Mouse (Mus musculus): ENCODE measurements around the gene Dgki. TPM values are rescaled to one million over a fixed set of nuclear protein-coding genes. Genes with fewer than 3 reads are reported as not detected.

Dgki gene
- polyA plus RNA-seq, 1 experiment: 7.5 TPM

- 81% methylated on average over 11 of the region's 11 CpGs for WGBS
- Histone ChIP-seq H3K27ac (ENCODE audit: insufficient read depth, low read length) (no peak overlapping the region), H3K4me3 (replicated peaks; ENCODE audit: insufficient read depth, low read depth, low read length) (no peak overlapping the region), H3K4me1 (ENCODE audit: control insufficient read depth, insufficient read depth, low read length) (no peaks in the 10 kb centered on the region), H3K27me3 (ENCODE audit: control insufficient read depth, insufficient read depth, low read length) (no peaks in the 10 kb centered on the region)
- TF ChIP-seq CTCF (IDR thresholded peaks at IDR 0.05; ENCODE audit: borderline replicate concordance, insufficient read depth, low read depth, low read length): no peak
- TF ChIP-seq POLR2A (IDR thresholded peaks at IDR 0.05; ENCODE audit: borderline replicate concordance, insufficient read depth, low read length): no peak
- DNase-seq: no peak
Observed at GRCm38 (mm10) chr6:37037115-37037908, 262.7 kb downstream of the Dgki start.

GRCm38 (mm10) chr6:37035681-37036080 is 264.3 kb downstream of the Dgki start:
- WGBS: 90% methylated on average over 6 of the region's 6 CpGs
- TF ChIP-seq CTCF (IDR thresholded peaks at IDR 0.05; ENCODE audit: borderline replicate concordance, insufficient read depth, low read depth, low read length): no peak
- no peak for TF ChIP-seq POLR2A (IDR thresholded peaks at IDR 0.05; ENCODE audit: borderline replicate concordance, insufficient read depth, low read length)
- Histone ChIP-seq H3K4me1 (ENCODE audit: control insufficient read depth, insufficient read depth, low read length) (no peaks in the 10 kb centered on the region), H3K27me3 (ENCODE audit: control insufficient read depth, insufficient read depth, low read length) (no peaks in the 10 kb centered on the region), H3K27ac (ENCODE audit: insufficient read depth, low read length) (no peak overlapping the region), H3K4me3 (replicated peaks; ENCODE audit: insufficient read depth, low read depth, low read length) (no peak overlapping the region)
- DNase-seq: no peak

DNA sequence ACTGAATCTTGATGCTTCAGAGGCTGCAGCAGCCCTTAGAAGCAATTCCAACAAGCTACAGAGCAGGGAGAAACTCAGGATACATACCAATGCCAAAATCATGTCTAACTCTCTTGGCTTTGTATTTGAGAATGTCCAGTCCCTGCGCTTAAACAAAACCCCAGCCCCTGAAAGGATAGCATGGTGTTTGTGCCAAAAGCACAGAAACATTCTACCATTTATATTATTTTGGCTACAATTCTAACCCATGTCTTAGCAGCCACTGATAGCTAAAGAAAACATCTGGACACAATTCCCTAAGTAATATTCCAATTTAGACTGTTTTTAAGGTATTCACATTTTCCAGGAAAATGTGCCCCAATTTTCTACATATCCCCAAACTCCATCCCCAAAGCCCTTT is 269.0 kb downstream of the Dgki start:
- Histone ChIP-seq H3K4me1 (ENCODE audit: control insufficient read depth, insufficient read depth, low read length) (no peaks in the 10 kb centered on the region), H3K4me3 (replicated peaks; ENCODE audit: insufficient read depth, low read depth, low read length) (no peak overlapping the region), H3K27me3 (ENCODE audit: control insufficient read depth, insufficient read depth, low read length) (no peaks in the 10 kb centered on the region; the same call in 1 of the 2 replicates), H3K27ac (ENCODE audit: insufficient read depth, low read length) (no peak overlapping the region)
- TF ChIP-seq POLR2A (IDR thresholded peaks at IDR 0.05; ENCODE audit: borderline replicate concordance, insufficient read depth, low read length) (no peak), CTCF (IDR thresholded peaks at IDR 0.05; ENCODE audit: borderline replicate concordance, insufficient read depth, low read depth, low read length) (no peak)
- 84% methylated on average over 1 of the region's 1 CpGs for WGBS
- DNase-seq: no peak

DNA sequence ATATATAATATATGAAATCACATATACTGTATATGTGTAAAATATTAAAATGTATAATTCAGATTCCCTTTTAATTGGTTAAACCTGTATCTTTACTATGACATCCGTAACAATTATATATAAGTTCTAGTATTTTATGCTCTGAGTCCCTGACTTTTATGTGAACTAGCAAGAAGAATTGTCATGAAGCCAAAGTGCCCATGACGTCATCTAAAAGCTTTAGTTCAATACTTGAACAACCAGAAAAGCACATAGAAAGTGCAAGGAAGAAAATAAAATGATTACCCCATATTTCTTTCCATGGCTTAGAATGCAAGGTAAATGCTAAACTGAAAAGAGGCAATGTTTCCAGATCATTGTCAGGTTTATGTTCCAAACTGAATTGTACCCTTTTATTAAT is 269.6 kb downstream of the Dgki start:
- Histone ChIP-seq H3K4me1 (ENCODE audit: control insufficient read depth, insufficient read depth, low read length) (no peaks in the 10 kb centered on the region), H3K4me3 (replicated peaks; ENCODE audit: insufficient read depth, low read depth, low read length) (no peak overlapping the region), H3K27me3 (ENCODE audit: control insufficient read depth, insufficient read depth, low read length) (no peaks in the 10 kb centered on the region; the same call in 1 of the 2 replicates), H3K27ac (ENCODE audit: insufficient read depth, low read length) (no peak overlapping the region)
- no peak for DNase-seq
- TF ChIP-seq POLR2A (IDR thresholded peaks at IDR 0.05; ENCODE audit: borderline replicate concordance, insufficient read depth, low read length): no peak
- no peak for TF ChIP-seq CTCF (IDR thresholded peaks at IDR 0.05; ENCODE audit: borderline replicate concordance, insufficient read depth, low read depth, low read length)
- 82% methylated on average over 2 of the region's 2 CpGs for WGBS

DNA sequence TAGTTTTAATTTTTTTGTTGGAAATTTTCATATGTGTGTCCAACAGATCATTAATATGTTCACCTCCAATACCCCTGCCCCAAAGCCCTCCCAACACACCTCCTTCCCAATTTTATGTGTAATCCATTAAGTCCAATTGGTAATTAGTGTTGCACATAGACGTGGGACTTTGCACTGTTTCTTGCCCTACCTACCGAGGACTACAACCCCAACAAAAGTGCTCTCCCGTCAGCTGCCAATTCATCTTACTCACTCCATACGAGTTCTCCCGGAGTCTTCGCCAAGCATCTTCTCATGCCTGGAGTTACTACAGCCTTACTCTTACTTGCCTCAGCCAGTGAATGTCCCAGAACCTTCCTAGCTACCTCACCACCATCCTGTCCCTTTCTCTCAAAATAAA is 271.1 kb downstream of the Dgki start:
- H3K27me3 ChIP-seq (ENCODE audit: control insufficient read depth, insufficient read depth, low read length): no peaks in the 10 kb centered on the region; the same call in 1 of the 2 replicates
- H3K4me1 ChIP-seq (ENCODE audit: control insufficient read depth, insufficient read depth, low read length): no peaks in the 10 kb centered on the region
- no peak for DNase-seq
- 95% methylated on average over 6 of the region's 6 CpGs for WGBS
- no peak for TF ChIP-seq CTCF (IDR thresholded peaks at IDR 0.05; ENCODE audit: borderline replicate concordance, insufficient read depth, low read depth, low read length)
- TF ChIP-seq POLR2A (IDR thresholded peaks at IDR 0.05; ENCODE audit: borderline replicate concordance, insufficient read depth, low read length): no peak
- no peak overlapping the region for H3K4me3 ChIP-seq (replicated peaks; ENCODE audit: insufficient read depth, low read depth, low read length)
- H3K27ac ChIP-seq (ENCODE audit: insufficient read depth, low read length): no peak overlapping the region

DNA sequence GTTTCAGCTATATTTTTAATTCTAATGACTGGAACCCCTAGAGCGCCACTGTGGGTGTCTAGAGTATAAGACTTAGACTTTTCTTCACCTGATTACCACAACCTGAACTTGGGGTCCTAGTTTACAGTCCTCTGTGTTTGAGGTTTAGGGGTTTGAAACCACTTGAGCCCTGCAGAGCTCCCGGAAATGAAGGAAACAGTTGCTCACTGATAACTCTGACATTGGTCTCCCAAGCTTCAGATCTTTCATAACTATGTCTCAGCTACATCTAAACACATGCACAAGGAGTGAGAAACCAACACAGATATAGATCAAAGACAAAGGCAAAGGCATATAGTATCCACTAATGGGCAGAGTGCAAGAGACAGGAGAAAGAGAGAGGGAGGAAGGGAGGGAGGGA is 271.7 kb downstream of the Dgki start:
- no peaks in the 10 kb centered on the region; the same call in 1 of the 2 replicates for H3K27me3 ChIP-seq (ENCODE audit: control insufficient read depth, insufficient read depth, low read length)
- WGBS: 98% methylated on average over 2 of the region's 2 CpGs
- TF ChIP-seq POLR2A (IDR thresholded peaks at IDR 0.05; ENCODE audit: borderline replicate concordance, insufficient read depth, low read length): no peak
- no peak overlapping the region for H3K4me3 ChIP-seq (replicated peaks; ENCODE audit: insufficient read depth, low read depth, low read length)
- DNase-seq: no peak
- H3K27ac ChIP-seq (ENCODE audit: insufficient read depth, low read length): no peak overlapping the region
- H3K4me1 ChIP-seq (ENCODE audit: control insufficient read depth, insufficient read depth, low read length): no peaks in the 10 kb centered on the region

DNA sequence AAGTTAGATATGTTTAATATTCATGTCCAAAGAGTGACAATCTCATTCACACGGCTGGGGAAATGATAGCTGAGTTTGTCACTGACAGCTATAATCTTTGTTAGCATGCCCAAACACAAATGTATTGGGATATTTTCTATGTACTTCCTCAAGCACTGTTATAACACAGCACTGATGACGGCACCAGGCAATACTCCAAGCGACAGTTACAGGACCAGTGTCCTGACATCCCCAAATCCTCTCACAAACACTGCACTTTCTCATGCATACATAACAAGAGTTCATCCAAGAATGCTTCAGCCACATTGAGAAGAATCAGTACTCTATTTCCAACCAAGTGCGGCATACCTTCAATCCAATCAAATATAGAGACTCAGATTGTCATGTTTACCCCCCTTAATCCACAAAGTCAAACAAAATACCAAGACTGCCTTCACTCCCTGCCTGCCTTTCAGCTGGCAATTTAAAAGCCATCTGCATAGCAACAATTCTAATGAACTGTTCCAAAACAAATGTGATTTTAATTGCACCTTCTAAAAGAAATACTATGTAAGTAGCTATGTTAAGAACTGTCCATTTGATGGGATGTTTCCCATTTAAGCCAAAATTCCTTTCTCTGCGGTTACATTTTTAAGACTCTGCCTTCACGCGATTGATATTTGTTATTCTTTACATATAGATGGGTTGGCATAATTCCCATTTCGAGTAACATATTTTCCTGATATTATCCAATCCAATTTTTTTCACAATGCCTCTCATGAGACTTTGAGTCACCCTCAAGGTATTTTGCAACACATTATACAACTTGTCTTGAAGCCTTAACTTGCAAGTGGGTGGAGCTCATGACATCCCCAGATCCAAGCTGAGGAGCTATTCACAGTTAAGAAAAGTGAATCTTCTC is 273.4 kb downstream of the Dgki start:
- Histone ChIP-seq H3K4me1 (ENCODE audit: control insufficient read depth, insufficient read depth, low read length) (no peaks in the 10 kb centered on the region), H3K27ac (ENCODE audit: insufficient read depth, low read length) (no peak overlapping the region), H3K4me3 (replicated peaks; ENCODE audit: insufficient read depth, low read depth, low read length) (no peak overlapping the region), H3K27me3 (ENCODE audit: control insufficient read depth, insufficient read depth, low read length) (no peaks in the 10 kb centered on the region; the same call in 1 of the 2 replicates)
- no peak for DNase-seq
- 75% methylated on average over 8 of the region's 8 CpGs for WGBS
- TF ChIP-seq CTCF (IDR thresholded peaks at IDR 0.05; ENCODE audit: borderline replicate concordance, insufficient read depth, low read depth, low read length): no peak

GRCm38 (mm10) chr6:37016046-37016445 is 283.9 kb downstream of the Dgki start:
- no peak for DNase-seq
- H3K4me1 ChIP-seq (ENCODE audit: control insufficient read depth, insufficient read depth, low read length): no peaks in the 10 kb centered on the region
- H3K4me3 ChIP-seq (replicated peaks; ENCODE audit: insufficient read depth, low read depth, low read length): no peak overlapping the region
- TF ChIP-seq POLR2A (IDR thresholded peaks at IDR 0.05; ENCODE audit: borderline replicate concordance, insufficient read depth, low read length) (no peak), CTCF (IDR thresholded peaks at IDR 0.05; ENCODE audit: borderline replicate concordance, insufficient read depth, low read depth, low read length) (no peak)
- no peak overlapping the region for H3K27ac ChIP-seq (ENCODE audit: insufficient read depth, low read length)
- no peaks in the 10 kb centered on the region for H3K27me3 ChIP-seq (ENCODE audit: control insufficient read depth, insufficient read depth, low read length)

Measured in cerebellum, adult 2 months (tissue).